Mouse (Mus musculus) liver, embryonic 13.5 days (tissue): ENCODE measurements around the gene Olfr944. TPM values are rescaled to one million over a fixed set of nuclear protein-coding genes. Genes with fewer than 3 reads are reported as not detected.

Source experiments
- ATAC-seq: fragments of 200-750 bp; cut with Nextera tagmentation; 2 replicates; pipeline ENCODE4 v1.8.0; 2017; ENCODE audit warnings: low read depth, mild to moderate bottlenecking, moderate number of reproducible peaks, moderate library complexity
- DNase-seq: peaks from one replicate; pipeline ENCODE4 v3.0.0; 2022
- H3K27ac ChIP-seq: fragments of 300-500 bp; sonication (generic); 2 replicates; pipeline ENCODE4 v1.5.1; 2015; ENCODE audit warnings: moderate library complexity, mild to moderate bottlenecking, inconsistent platforms
- H3K27me3 ChIP-seq: fragments of 300-500 bp; sonication (generic); 2 replicates; pipeline ENCODE4 v1.6.1; 2015; ENCODE audit warnings: mild to moderate bottlenecking, inconsistent platforms
- H3K36me3 ChIP-seq: fragments of 300-500 bp; sonication (generic); 2 replicates; pipeline ENCODE4 v1.6.1; 2015; ENCODE audit warnings: mild to moderate bottlenecking, inconsistent platforms
- H3K4me1 ChIP-seq: fragments of 300-500 bp; sonication (generic); replicated peaks from 2 replicates; pipeline ENCODE4 v1.6.1; 2015; ENCODE audit warnings: inconsistent platforms
- H3K4me2 ChIP-seq: fragments of 300-500 bp; sonication (generic); 2 replicates; pipeline ENCODE4 v1.6.1; 2015; ENCODE audit warnings: inconsistent platforms, mild to moderate bottlenecking, moderate library complexity
- H3K4me3 ChIP-seq: fragments of 300-500 bp; sonication (generic); replicated peaks from 2 replicates; pipeline ENCODE4 v1.5.1; 2015; ENCODE audit warnings: mild to moderate bottlenecking, inconsistent platforms
- H3K9ac ChIP-seq: fragments of 300-500 bp; sonication (generic); 2 replicates; pipeline ENCODE4 v1.6.1; 2015; ENCODE audit warnings: mild to moderate bottlenecking, inconsistent platforms
- H3K9me3 ChIP-seq: fragments of 300-500 bp; sonication (generic); replicated peaks from 2 replicates; pipeline ENCODE4 v1.6.1; 2016; ENCODE audit warnings: inconsistent platforms
- WGBS: fragments of 180-500 bp; shearing (Covaris S2); methylation state at CpG from one replicate; pipeline ENCODE4 v1.1.7; 2015; ENCODE audit not compliant: insufficient replicate concordance; 5-methylcytosine and 5-hydroxymethylcytosine counted together
- polyA plus RNA-seq: library from polyadenylated mRNA; unstranded; fragments of >200 nt; fragmentation: Nextera tagmentation; extraction: Ambion mirVana; gene quantifications from 2 replicates; pipeline ENCODE4 v1.2.1, GENCODE M21; 2015

Olfr944 gene
- polyA plus RNA-seq = not detected in 2 replicates

GRCm38 (mm10) chr9:39201620-39202019 is at the start of gene Olfr944:
Gene Olfr944, plus strand, starts transcription at chr9:39201920.
- no peak within 1 kb of the TSS for H3K4me3 ChIP-seq
- no peaks in the 10 kb centered on the region for H3K9me3 ChIP-seq
- no peak within 1 kb of the TSS for H3K4me2 ChIP-seq
- no peaks in the 10 kb centered on the region for H3K36me3 ChIP-seq
- ATAC-seq = no peak
- H3K9ac ChIP-seq = no peak within 1 kb of the TSS
- no peak within 1 kb of the TSS for H3K27ac ChIP-seq
- DNase-seq = no peak
- H3K27me3 ChIP-seq = no peaks in the 10 kb centered on the region
- H3K4me1 ChIP-seq = no peaks in the 10 kb centered on the region

- Histone ChIP-seq H3K9ac (no peak overlapping the region), H3K27ac (no peak overlapping the region), H3K4me1 (no peaks in the 10 kb centered on the region), H3K4me2 (no peak overlapping the region), H3K36me3 (no peaks in the 10 kb centered on the region), H3K9me3 (no peaks in the 10 kb centered on the region), H3K4me3 (no peak overlapping the region), H3K27me3 (no peaks in the 10 kb centered on the region)
- WGBS = 23% methylated on average over 1 of the region's 1 CpGs
- ATAC-seq (no peak), DNase-seq (no peak)
These were observed 49.3 kb upstream of the Olfr944 start for GRCm38 (mm10) chr9:39152401-39152800.

- no peak for ATAC-seq
- no peak for DNase-seq
- Histone ChIP-seq H3K4me3 (no peak within 1 kb of the TSS), H3K27ac (no peak within 1 kb of the TSS), H3K27me3 (no peaks in the 10 kb centered on the region), H3K4me1 (no peaks in the 10 kb centered on the region), H3K9me3 (no peaks in the 10 kb centered on the region), H3K9ac (no peak within 1 kb of the TSS), H3K36me3 (no peaks in the 10 kb centered on the region), H3K4me2 (no peak within 1 kb of the TSS)
- WGBS = 71% methylated on average over 5 of the region's 5 CpGs
These were observed 35.7 kb upstream of the Olfr944 start, which contains the start of gene Olfr943 for GRCm38 (mm10) chr9:39166004-39166403. Gene Olfr943, plus strand, starts transcription at chr9:39166304.

- Histone ChIP-seq H3K4me2 (no peak within 1 kb of the TSS), H3K9me3 (no peaks in the 10 kb centered on the region), H3K4me1 (no peaks in the 10 kb centered on the region), H3K4me3 (no peak within 1 kb of the TSS), H3K9ac (no peak within 1 kb of the TSS), H3K27me3 (no peaks in the 10 kb centered on the region), H3K27ac (no peak within 1 kb of the TSS), H3K36me3 (no peaks in the 10 kb centered on the region)
- ATAC-seq = no peak
- WGBS = 60% methylated on average over 1 of the region's 1 CpGs
- DNase-seq = no peak
These were observed 48.2 kb downstream of the Olfr944 start, which contains the start of gene Olfr1537 for GRCm38 (mm10) chr9:39249894-39250293. Gene Olfr1537, minus strand, starts transcription at chr9:39249994.

Other genes with a start within 250 kb of the Olfr944 start
- not detected in 2 replicates for gene Olfr933, start 229.6 kb upstream of the Olfr944 start, polyA plus RNA-seq
- gene Olfr934, start 213.6 kb upstream of the Olfr944 start, polyA plus RNA-seq = not detected in 2 replicates
- gene Olfr935, start 202.2 kb upstream of the Olfr944 start, polyA plus RNA-seq = not detected in 2 replicates
- gene Olfr146, start 178.5 kb upstream of the Olfr944 start, polyA plus RNA-seq = not detected in 2 replicates
- gene Olfr937, start 137.0 kb upstream of the Olfr944 start, polyA plus RNA-seq = not detected in 2 replicates
- not detected in 2 replicates for gene Olfr938, start 123.0 kb upstream of the Olfr944 start, polyA plus RNA-seq
- not detected in 2 replicates for gene Olfr27, start 73.8 kb upstream of the Olfr944 start, polyA plus RNA-seq
- not detected in 2 replicates for gene Olfr943, start 35.6 kb upstream of the Olfr944 start, polyA plus RNA-seq
- gene Olfr1537, start 48.1 kb downstream of the Olfr944 start, polyA plus RNA-seq = not detected in 2 replicates
- gene Olfr945, start 74.9 kb downstream of the Olfr944 start, polyA plus RNA-seq = not detected in 2 replicates
- not detected in 2 replicates for gene Olfr948, start 124.1 kb downstream of the Olfr944 start, polyA plus RNA-seq
- gene Olfr951, start 185.5 kb downstream of the Olfr944 start, polyA plus RNA-seq = not detected in 2 replicates
- not detected in 2 replicates for gene Olfr952, start 225.2 kb downstream of the Olfr944 start, polyA plus RNA-seq